Mouse (Mus musculus): Measurements from ENCODE around the gene R3hcc1l. TPM values are rescaled to one million over a fixed set of nuclear protein-coding genes. Genes with fewer than 3 reads are reported as not detected.

The R3hcc1l gene
- 12.5 and 13.3 TPM in 2 replicates for polyA plus RNA-seq (2012; rRNA removed)

DNA sequence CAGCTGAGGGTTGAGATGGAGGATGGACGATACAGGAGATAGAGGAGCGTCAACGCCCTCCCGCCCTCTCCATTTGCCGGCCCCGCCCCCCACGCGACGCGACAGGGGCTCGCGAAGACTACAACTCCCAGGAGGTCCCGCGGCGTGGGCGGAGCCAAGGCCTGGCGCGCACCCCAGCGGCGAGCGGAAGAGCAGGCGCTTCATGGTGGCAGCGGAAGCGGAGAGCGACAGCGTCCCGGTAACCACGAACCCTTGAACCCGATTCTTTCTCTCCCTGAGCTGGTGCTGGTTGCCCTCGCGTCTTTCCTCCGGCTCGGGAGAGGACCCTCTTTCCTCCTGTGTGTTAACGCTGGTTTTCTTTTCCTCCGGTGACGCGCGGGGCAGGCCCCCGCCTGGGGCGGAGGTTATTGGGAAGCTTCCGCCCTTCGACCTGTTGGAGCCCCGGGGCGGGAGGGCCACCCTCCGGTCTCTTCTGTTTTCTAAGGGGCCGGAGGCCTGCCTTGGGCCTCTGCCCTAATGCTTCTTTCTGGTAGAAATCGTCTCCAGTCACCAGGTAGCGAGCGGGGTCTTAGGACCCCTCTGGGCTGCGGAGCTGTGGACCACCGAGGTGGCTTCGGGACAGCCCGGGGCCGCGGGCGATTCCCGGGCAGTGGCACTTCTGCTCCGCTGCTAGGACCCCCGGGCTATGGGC, at the start of gene R3hcc1l:
Gene R3hcc1l (plus strand): TSS at position 140 of the 691 bp plus-strand sequence.

DNA sequence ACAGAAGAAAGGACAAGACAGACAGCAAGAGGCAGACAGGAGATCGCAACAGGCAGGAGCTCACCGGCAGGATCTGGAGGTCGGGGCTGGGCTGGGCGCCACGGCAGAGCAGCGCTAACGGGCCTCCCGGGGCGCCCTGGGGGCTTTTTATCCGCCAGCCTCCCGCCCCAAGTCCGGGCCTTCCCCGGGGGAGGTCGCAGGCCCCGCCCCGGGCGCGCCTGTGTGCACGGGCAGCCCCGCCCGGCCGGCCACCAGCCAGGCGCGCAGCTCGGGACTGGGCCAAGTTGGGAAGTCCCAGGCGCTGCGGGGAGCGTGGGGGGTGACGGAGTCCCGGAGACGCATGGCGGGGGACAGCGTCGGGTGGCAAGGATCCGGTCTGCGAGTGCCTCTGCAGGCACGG, 94.1 kb downstream of the R3hcc1l start, which contains the start of gene Loxl4:
Gene Loxl4 (minus strand): TSS at position 160 of the 400 bp plus-strand sequence.

Other genes starting within 250 kb of the R3hcc1l start
- 19.1 and 20.3 TPM in 2 replicates for gene Crtac1, start 87.0 kb upstream of the R3hcc1l start, polyA plus RNA-seq (2012; rRNA removed)
- 0.36 and 2.6 TPM in 2 replicates for gene Loxl4, start 94.1 kb downstream of the R3hcc1l start, polyA plus RNA-seq (2012; rRNA removed)
- 3.7 and 4.2 TPM in 2 replicates for gene Pyroxd2, start 234.0 kb downstream of the R3hcc1l start, polyA plus RNA-seq (2012; rRNA removed)

Data from central nervous system, embryonic 14 days (tissue).